Mouse (Mus musculus) hindlimb bud, embryonic 11.5 days (tissue): Measurements from ENCODE around the gene Tmem253.

Source experiments
- DNase-seq: peaks from one replicate; pipeline ENCODE4 v3.0.0-alpha.2; 2012; ENCODE audit warnings: low read depth, low spot score; ENCODE audit errors: extremely low spot score

Tmem253 gene

DNA sequence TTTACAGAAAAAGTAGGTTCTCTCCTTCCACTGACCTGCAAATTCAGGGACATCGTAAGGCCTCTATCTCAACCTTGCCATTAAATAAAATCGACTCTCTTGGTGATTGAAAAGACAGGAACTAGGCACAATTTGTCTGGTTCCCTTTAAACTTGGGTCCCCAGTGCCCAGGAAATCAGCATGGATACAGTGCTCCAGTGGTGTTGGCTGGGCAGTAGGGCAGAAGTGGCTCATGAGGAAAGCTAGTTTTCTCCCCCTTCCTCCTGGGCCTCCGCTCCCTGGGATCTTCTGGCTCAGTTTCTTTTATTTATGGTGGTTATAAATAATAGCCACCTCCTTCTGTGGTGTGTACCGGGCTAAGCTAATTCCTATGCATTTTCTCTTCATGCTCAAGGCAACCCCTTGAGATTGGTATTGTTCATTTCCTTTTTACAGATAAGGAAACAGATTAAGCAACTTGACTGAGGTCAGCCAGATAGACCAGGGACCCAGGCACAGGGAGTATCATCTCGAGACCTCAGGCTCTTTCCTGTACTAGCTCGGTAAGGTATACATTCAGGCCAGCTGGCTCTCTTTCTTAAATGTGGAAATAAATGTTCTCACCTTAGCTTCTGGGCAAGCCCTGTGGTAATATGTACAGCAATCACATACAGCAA, at the start of gene Tmem253:
TSS of gene Tmem253 (plus strand) at position 214 of the 656 bp plus-strand sequence.
- no peak for DNase-seq

- DNase-seq = no peak
Observed at GRCm38 (mm10) chr14:51967400-51967799, 48.1 kb upstream of the Tmem253 start.

- no peak for DNase-seq
Observed at GRCm38 (mm10) chr14:51979252-51979651, 36.2 kb upstream of the Tmem253 start.

DNA sequence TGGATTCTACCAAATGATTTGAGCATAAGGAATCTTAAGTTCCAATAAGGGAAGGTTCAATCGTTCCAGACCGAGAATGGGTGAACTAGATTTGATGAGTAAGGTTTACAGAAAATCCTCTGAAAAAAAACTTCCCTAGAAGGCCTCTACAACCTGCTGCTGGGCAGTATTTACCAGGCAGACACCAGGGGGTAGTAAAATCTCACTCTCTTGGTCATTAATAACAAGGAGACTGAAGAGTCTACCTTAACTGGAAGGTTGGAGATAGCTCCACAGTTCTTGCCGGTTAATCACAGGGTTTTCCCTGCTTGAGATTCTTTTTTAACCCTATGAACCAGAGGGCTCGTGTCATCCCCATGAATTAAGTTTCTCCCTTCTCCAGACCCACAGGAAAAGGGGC, 32.2 kb upstream of the Tmem253 start:
- no peak for DNase-seq

DNA sequence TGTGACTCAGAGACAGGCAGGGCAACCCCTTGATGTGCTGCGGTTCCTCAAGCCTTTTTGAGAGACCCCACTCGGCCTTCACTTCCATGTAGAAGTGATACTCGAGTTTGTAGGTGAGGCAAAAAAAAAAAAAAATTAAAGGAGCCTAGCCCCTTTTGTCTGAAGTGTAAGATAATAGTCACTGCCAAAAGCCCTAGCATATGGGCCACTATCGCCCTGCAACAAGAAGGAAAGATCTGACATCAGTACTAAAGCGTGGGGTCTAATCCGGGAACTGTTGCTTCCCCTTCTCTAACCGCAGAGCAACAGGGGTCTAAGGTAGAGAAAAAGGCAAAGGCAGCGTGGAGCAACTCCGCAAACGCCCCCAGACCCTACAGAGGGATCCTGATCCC, 31.6 kb upstream of the Tmem253 start:
- DNase-seq = no peak

DNA sequence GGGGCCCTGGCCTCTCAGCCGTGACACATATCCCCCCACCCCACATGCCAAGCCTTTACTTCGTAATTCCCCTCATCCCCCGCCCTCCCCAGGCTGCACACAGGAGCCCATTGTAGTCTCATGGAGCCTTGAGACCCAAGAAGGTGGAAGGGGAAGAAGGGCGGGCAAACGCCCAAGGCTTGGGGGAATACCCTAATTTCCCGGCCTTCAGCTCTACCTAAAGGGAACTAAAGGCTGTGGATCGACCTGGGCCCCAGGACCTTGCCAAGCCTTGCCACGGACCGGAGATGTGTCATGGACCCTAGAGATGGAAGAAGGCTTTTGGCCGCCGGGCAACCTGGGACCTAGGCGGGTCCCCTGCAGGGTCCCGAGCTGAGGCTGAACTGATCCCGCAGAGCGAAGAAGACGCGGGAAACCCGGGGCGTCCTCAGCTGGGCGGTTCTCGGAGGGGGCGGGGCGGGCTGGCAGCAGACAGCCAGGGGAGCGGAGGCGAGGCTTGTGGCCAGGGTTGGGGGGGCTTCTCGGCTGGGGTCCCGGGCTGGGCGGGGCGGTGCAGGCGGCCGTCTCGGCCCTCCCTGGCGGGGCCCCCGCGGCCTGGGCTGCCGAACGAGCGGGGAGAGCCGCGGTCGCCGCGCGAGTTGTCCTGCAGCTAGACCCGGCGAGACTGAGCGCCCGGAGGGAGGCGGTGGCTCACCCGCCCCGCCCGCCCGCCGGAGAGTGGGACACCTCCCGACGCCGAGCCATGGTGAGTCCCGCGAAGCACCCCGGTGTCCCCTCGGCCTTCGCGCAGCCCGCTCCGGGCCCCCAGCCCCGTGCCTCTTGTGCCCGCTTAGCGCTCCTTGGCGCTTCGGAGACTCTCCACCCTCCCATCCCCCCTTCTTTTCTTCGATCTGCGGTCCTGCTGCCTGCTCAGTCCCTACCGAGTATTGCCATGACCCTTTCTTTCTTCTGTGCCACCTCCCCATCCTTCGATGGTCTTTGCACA, 30.9 kb upstream of the Tmem253 start, which contains the start of gene Arhgef40:
TSS of gene Arhgef40 (plus strand) at position 473 of the 985 bp plus-strand sequence.
- DNase-seq = no peak

GRCm38 (mm10) chr14:51985301-51986152, 29.9 kb upstream of the Tmem253 start:
- DNase-seq = no peak

- DNase-seq = no peak
Observed at GRCm38 (mm10) chr14:51986153-51986505, 29.3 kb upstream of the Tmem253 start.

GRCm38 (mm10) chr14:51987177-51987576, 28.3 kb upstream of the Tmem253 start:
- no peak for DNase-seq

GRCm38 (mm10) chr14:51988731-51989130, 26.7 kb upstream of the Tmem253 start:
- no peak for DNase-seq

DNA sequence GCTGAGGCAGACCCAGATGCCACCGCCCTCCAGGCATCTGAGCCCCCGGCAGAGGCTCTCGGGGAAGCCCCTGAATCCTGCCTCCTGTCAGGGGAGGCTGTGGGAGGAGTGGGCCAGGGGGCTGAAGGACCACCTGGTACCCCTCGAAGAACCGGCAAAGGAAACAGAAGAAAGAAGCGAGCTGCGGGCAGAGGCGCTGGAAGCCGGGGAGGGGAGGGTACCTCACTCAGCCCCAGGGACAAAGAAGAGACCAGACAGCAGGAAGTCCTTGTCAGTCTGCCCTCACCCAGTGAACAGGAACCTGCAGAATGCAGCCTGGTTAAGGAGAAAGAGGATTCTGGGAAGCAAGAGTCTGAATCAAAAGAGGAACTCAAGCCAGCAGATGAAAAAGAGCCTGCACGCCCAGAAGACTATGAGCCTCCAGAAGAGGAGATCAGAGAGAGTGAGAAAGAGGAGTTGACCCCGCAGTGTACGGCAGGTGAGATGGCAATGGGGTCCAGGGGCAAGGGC, 25.9 kb upstream of the Tmem253 start:
- DNase-seq = no peak

GRCm38 (mm10) chr14:51994453-51994852, 21.0 kb upstream of the Tmem253 start:
- DNase-seq = no peak

- no peak for DNase-seq
Observed at GRCm38 (mm10) chr14:51995219-51995871, 20.1 kb upstream of the Tmem253 start.

GRCm38 (mm10) chr14:51996231-51996841, 19.1 kb upstream of the Tmem253 start:
- no peak for DNase-seq

DNA sequence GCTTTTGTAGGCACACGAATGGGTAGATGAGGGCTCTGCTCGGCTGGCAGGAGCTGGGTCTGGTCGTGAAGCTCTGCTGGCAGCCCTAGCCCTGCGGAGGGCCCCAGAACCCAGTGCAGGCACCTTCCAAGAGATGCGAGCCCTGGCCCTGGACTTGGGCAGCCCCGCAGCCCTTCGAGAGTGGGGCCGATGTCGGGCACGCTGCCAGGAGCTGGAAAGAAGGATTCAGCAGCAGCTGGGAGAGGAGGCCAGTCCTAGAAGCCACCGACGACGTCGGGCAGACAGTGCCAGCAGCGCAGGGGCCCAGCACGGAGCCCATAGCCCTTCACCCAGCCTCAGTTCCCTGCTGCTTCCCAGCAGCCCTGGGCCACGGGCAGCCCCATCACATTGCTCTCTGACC, 18.6 kb upstream of the Tmem253 start:
- no peak for DNase-seq

GRCm38 (mm10) chr14:51997483-51997882, 18.0 kb upstream of the Tmem253 start:
- no peak for DNase-seq

- no peak for DNase-seq
Observed at GRCm38 (mm10) chr14:52003981-52004495, 11.4 kb upstream of the Tmem253 start.

- DNase-seq = no peak
Observed at GRCm38 (mm10) chr14:52005141-52005540, 10.3 kb upstream of the Tmem253 start.

- no peak for DNase-seq
Observed at GRCm38 (mm10) chr14:52005616-52006015, 9.8 kb upstream of the Tmem253 start.

DNA sequence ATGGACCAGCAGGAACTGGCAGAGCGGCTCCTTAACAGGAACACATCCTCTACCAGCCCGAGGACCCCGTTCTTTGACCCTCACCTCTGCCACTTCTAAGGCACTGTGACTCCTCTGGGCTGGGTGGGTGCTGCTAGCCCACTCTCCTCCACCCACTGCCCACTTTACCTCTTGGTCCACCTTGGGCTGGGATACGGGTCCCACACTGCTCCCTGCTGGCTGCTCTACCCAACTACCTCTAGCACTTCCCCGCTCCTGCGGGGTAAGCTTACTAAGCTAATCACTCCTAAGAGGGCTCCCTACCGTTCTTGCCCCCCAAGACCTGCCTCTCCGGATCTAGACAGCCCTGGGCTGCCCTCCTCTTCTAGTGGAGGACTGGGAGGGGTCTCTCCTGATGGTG, 9.2 kb upstream of the Tmem253 start:
- no peak for DNase-seq
